Mouse (Mus musculus) embryonic fibroblast, embryonic 13.5 days (primary cell): ENCODE measurements around the gene Sycp2.

Experiments
- CTCF ChIP-seq: IDR thresholded peaks from 2 replicates; pipeline ENCODE4 v1.5.1; 2011; ENCODE audit warnings: mild to moderate bottlenecking, control low read depth, low read length, moderate library complexity, borderline replicate concordance; ENCODE audit not compliant: insufficient read depth
- POLR2A ChIP-seq: IDR thresholded peaks from 2 replicates; pipeline ENCODE4 v1.6.1; 2011; ENCODE audit warnings: low read depth, mild to moderate bottlenecking, control low read depth, low read length, moderate library complexity

GRCm38 (mm10) chr2:178415150-178415448 lies 7.6 kb upstream of the Sycp2 start:
- TF ChIP-seq POLR2A (no peak), CTCF (no peak)
